Mouse (Mus musculus): ENCODE data around the gene Golim4.
"Not testable (repeated sequence)": the region's sequence is repeated elsewhere in the genome, so short reads cannot be mapped to it uniquely, and the experiment has no call there.

Golim4 gene

DNA sequence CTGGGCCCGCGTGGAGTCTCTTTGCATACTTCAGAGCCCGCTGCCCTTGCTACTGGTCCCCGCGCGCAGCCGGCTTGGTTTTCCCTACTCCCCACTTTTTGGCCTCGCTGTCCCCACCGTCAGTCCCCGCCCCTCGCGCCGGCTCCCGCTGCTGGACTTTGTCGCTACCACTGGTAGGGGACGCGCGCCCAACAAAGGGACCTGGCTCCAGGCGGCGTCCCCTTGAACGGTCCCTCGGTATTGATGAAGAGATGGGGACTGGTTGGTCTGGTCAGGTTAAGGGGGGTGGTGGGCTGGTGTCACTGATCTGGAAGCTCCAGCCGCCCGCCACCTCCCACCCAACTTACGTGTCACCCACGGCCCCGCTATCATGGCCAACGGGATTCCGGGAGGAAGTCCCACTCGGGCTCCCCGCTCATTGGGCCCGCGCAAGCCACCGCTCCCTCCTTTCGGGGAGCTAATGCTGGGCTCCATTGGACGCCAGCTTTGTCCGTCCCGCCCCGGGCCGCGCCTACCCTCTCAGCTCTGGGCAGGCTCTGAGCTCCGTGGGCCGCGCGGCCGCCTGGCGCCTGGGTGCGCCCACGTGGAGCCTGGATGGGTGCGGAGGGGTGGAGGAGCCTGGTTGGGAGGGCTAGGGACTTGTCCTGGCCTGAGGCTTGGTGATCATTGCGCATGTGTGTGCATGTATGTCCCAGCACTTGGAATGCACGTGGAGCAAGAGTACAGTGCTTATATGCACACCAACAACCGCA is at the start of gene Golim4:
Gene Golim4 (minus strand): TSS at position 399 of the 752 bp plus-strand sequence.
- DNase-seq = peak; percentile 100

DNA sequence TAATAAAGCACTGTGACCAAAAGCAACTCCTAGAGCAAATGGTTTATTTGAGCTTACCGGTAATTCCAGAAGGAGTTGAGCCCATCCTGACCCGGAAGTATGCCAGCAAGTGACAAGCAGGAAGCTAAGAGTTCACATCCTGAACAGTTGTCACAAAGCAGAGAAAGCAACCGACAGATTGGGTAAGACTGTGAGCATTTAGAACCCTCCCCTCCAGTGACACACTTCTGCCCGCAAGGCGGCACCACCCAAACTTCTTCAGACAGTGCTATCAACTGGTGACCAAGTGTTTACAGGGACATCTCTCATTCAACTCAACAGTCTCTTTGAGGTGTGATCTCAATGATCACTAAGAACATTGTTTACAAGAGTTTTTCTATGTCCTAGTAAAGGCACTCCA is 48.9 kb upstream of the Golim4 start:
- no peak for DNase-seq

GRCm38 (mm10) chr3:76001156-76001555 is 44.4 kb upstream of the Golim4 start:
- no peak for DNase-seq

GRCm38 (mm10) chr3:76000481-76000880 is 43.7 kb upstream of the Golim4 start:
- no peak for DNase-seq

DNA sequence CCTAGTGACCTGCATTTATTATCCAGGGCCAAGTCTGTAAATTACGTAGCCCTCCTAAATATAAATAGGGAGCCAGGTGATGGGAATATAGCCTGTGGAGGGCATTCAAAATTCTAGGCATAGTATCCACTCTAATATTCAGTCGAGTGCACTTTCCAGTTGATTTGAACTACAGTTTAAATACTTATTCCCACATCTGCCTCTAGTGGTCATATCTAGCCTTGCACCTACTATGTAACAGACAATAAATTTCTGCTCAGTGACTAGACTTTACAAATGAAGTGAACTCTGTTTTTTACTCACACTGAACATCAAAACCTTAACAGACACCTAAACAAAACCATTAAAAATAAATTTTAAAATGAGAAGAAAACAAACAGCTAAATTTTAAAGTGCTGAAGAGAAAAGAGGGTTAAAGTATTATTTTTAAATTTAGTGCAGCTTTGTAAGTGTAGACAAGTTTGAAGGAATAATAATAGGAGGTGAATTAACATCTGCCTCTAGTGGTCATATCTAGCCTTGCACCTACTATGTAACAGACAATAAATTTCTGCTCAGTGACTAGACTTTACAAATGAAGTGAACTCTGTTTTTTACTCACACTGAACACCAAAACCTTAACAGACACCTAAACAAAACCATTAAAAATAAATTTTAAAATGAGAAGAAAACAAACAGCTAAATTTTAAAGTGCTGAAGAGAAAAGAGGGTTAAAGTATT is 24.4 kb upstream of the Golim4 start:
- not testable (repeated sequence) for DNase-seq

DNA sequence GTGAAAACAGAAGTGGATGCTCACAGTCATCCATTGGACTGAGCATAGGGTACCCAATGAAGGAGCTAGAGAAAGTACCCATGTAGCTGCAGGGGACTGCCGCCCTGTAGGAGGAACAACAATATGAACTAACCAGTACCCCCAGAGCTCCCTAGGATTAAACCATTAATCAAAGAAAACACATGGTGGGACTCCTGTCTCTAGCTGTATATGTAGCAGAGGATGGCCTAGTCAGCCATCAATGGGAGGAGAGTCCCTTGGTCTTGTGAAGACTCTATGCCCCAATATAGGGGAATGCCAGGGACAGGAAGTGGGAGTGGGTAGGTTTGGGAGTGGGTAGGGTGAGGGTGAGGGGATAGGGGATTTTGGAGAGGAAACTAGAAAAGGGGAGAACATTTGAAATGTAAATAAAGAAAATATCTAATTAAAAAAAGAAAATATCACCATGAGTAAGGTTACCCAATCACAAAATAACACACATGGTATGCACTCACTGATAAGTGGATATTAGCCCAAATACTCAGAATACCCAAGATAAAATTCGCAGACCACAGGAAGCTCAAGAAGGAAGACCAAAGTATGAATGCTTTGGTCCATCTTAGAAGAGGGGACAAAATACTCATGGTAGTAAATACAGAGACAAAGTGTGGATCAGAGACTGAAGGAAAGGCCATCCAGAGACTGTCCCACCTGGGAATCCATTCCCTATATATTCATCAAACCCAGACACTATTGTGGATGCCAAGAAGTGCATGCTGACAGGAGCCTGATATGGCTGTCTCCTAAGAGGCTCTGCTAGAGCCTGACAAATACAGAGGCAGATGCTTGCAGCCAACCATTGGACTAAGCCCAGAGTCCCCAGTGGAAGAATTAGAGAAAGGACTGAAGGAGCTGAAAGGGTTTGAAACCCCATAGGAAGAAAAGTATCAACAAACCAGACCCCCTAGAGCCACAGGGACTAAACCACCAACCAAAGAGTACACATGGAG is 6.3 kb upstream of the Golim4 start:
- not testable (repeated sequence) for DNase-seq

DNA sequence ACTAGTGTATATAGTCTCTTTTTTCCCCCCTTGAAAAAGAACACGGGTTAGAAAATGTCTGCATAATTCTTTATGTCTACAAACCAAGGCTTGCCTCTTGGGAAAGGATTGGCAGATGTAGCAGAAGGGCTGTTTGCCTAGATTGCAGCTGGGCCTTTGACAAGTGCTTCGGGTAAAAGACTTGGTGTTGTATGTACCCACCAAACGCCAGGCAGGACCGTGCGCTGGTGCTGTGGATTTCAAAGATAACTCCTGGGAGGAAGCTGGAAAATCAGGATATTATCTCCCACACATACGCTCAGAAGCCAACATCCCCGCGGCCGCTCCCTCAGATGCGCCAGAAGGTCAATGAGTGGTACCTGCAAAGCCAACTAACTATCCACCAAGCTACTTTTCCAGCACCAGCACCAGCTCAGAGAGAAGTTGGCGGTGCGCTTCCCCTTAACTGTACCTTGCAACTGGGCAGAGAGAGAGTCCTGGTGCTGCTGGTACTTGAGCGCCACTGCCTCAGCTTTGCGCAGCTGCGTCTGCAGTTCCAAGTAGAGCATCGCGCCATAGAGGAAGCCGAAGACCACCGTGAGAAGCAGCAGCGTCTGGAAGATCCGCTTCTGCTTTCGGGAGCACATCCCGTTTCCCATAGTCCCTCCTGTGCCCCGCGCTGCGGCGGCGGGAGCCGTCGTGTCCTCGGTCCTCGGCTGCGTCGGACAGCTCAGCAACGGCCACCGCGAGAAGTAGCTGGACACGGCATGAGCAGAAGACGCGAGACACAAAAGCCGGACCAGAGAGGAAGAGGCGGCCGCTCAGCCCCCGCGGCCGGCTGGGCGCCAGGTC is 873 bp downstream of the Golim4 start:
- DNase-seq = peak; percentile 85

DNA sequence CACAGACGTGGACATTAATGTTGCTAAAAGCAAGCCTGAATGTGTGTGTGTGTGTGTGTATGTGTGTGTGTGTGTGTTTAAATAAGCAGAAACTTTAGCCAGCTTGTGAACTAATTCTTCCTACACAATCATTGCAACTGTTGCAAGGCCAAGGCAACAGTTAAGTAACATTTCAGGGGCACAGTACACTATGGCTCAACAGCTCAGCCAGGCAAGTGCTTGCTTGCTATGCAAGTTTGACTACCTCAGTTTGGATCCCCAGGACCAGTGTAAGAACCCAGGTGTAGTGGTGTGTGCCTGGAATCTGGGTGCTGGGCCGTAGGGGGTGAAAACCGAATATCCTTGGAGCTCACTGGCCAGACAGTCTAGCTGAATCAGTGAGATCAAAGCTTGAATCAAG is 2.6 kb downstream of the Golim4 start:
- no peak for DNase-seq

GRCm38 (mm10) chr3:75952328-75953060 is 4.3 kb downstream of the Golim4 start:
- no peak for DNase-seq

- no peak for DNase-seq
Observed at GRCm38 (mm10) chr3:75950897-75951296, 5.9 kb downstream of the Golim4 start.

DNA sequence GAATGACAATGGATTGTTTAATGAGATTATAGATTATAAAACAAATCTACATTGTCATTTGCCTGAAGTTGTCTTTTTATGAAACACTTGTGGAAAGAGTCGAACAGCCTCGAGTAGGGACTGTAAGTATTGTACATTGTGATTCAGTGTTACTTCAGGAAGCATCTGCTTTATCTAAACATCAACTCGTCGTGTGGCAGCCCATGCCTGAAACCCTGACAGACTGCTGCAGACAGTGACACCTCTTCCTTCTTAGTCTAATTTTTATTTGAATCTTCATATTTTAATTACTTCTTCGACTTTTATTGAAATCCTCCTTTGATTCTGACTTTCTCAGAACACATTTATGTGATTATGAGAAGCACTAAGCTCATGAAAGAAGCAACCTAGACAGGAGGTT is 7.4 kb downstream of the Golim4 start:
- no peak for DNase-seq

- no peak for DNase-seq
Observed at GRCm38 (mm10) chr3:75948541-75949095, 8.1 kb downstream of the Golim4 start.

DNA sequence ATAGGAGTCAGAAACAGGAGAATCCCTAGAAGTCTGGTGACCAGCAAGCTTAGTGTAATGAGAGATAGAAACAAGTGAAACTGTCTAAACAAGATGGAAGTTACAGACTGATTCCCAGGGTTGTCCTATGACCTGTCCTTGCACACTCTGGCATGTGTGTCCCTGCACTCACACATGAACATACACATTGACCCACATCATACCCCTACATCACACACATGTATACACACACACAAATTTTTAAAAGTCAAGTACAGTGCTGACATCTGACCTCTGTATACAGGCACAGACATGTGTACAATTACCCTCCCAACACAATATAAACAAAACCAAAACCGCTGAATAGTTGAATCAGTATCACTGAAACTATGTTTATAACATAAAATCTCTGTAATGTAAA is 8.7 kb downstream of the Golim4 start:
- DNase-seq = no peak

GRCm38 (mm10) chr3:75942303-75943060 is 14.3 kb downstream of the Golim4 start:
- peak; percentile 83 for DNase-seq

- no peak for DNase-seq
Observed at GRCm38 (mm10) chr3:75941864-75942263, 14.9 kb downstream of the Golim4 start.

- peak; percentile 10 for DNase-seq
Observed at GRCm38 (mm10) chr3:75936152-75936551, 20.6 kb downstream of the Golim4 start.

DNA sequence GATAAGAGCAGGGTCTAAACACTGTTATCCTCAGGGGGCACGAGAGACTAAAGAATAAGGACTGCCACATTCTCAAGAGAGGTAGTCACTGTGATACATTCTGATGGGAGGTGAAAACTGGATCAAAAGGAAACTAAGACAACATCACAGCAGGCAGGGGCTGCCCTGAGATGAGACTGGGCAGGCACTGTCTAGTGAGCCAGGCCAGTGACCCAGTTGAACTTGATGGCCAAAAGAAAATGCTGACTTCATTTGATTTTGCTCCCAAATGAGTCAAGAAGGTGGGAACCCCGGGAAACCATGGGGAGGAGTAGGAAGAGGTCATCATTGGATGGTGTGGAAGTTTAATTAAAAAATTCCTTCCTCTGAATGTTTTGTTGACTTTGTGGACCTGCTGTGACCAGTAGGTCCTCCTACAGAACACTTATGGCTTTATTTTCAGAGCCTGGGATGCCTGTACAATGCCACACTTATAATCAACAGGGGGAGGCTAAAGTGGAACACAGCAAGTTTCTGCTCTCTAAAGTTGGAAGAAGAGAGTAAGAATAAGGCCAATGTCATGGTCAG is 26.0 kb downstream of the Golim4 start:
- DNase-seq = peak; percentile 35

GRCm38 (mm10) chr3:75929926-75930548 is 26.7 kb downstream of the Golim4 start:
- peak; percentile 72 for DNase-seq

- no peak for DNase-seq
Observed at GRCm38 (mm10) chr3:75926327-75926726, 30.4 kb downstream of the Golim4 start.

All from heart, adult 11 months (tissue).